Mouse (Mus musculus) brain, embryonic 14.5 days (tissue): ENCODE results near the gene Zfp937.
"Not testable (repeated sequence)": the region's sequence is repeated elsewhere in the genome, so short reads cannot be mapped to it uniquely, and the experiment has no call there.

Experiments
- CTCF ChIP-seq: fragments of 200-500 bp; IDR thresholded peaks from 2 replicates; pipeline ENCODE4 v1.5.1; 2012; ENCODE audit warnings: inconsistent platforms, mild to moderate bottlenecking, moderate library complexity, borderline replicate concordance; ENCODE audit not compliant: insufficient read depth, insufficient read length; ENCODE audit errors: extremely low read depth
- POLR2A ChIP-seq: fragments of 200-500 bp; IDR thresholded peaks from 2 replicates; pipeline ENCODE4 v1.6.1; 2012; ENCODE audit warnings: mild to moderate bottlenecking, inconsistent platforms, borderline replicate concordance; ENCODE audit not compliant: poor library complexity, insufficient read depth, insufficient read length, severe bottlenecking; ENCODE audit errors: extremely low read depth

DNA sequence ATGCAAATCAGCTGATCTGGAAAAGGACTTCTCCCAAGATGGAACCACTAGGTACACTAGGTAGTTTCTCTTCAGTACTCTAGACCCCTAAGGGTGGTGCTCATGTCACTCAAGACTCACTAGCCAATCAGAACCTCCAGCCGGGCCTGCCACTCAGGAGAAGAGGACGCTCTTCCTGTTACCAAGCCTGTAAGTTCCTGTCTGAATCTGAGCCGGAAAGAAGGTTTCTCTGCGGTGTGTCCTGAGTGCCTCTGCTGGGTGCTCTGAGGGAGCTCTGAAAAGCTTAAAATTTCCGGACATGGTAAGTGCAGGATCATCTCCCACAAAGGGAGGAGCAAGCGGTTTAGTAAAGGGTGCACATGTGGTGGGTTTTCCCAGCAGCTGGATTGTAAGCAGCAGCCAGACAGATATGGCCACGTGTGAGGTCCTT lies 36.3 kb upstream of the Zfp937 start, which contains the start of gene Gm14139:
- not testable (repeated sequence) for TF ChIP-seq CTCF, POLR2A
